Mouse (Mus musculus) MEL-GATA-1-ER (cell line): ENCODE data around the gene Fbxo34.
A peak's percentile ranks its signal among the peaks of the same experiment; 100 is the strongest.
"Not testable (repeated sequence)": the region's sequence is repeated elsewhere in the genome, so short reads cannot be mapped to it uniquely, and the experiment has no call there.

ENCODE experiments used
- DNase-seq: peaks from one replicate; pipeline ENCODE4 v3.0.0-alpha.2; 2012; ENCODE audit warnings: low read depth; ENCODE audit errors: extremely low read depth

Gene Fbxo34

DNA sequence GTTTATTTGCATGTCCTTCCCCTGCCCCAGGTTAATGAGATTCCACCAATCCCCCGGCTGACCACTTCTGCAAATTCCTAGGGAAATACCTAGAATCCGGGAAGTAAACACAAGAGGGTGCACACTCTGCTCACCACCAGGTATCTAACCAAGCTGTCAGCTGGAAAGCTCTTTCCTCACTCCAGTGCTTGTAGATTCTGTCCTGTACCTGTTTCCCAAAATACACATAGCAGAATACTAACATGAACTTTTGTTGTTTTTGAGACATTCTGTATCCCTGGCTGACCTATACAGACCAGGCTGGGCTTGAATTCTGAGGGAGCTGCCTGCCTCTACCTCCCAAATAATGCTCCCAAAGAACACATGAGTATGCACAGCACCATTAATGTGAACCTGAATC, 110.5 kb downstream of the Fbxo34 start:
- no peak for DNase-seq

- DNase-seq = no peak
Measured at GRCm38 (mm10) chr14:47562530-47562929, 112.3 kb downstream of the Fbxo34 start.

DNA sequence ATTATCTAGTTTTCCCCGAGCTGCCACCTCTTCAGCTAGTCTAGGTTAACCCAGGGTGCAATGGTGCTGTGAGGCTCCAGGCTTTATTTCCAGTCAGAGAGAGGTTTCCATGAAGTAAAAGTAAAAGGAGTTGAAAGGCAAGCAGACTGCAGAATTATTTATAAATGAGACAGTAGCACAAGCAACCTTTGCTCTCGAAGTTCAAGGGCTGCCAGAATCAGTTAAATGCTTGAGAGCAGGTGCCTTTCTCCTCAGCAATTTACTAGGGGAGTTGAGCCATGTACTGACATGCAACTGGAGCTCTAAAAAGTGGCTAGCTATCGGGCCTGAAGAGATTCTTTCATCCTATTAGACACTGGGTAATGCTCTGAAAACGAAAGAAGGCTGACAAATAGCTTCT, 112.9 kb downstream of the Fbxo34 start:
- DNase-seq = no peak

DNA sequence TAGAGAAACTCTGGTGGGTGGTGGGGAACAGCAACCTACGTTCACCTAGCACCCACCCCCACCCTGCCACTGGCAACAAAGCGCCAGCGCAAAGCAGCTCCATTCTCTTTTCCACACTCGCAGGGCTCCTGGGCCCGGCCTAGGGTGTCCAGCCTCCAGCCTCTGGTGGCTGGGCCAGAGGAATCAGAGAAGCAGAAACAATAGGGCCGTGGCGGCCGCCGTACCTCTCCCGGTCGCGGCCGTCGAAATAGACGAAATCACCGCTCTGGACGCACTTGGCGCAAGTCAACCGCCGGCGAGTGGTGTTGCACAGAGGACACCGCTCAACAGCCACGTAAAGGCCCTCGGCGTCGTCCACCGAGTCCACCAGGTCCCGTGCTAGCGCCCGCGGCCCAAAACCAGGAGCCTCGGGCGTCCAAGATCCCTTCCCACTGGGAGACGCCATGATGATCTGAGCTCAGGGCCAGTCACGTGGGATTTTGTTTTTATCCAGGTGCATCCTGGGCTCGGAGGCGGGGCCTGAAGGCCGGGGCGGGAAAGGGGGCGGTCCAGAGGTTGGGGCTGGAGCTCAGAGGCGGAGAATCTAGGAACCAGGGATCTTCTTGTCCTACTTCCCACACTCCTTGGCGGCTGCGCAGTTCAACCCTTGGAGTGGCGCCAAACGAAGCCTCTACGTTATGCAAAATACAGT, 117.9 kb downstream of the Fbxo34 start:
- peak; percentile 92 for DNase-seq

DNA sequence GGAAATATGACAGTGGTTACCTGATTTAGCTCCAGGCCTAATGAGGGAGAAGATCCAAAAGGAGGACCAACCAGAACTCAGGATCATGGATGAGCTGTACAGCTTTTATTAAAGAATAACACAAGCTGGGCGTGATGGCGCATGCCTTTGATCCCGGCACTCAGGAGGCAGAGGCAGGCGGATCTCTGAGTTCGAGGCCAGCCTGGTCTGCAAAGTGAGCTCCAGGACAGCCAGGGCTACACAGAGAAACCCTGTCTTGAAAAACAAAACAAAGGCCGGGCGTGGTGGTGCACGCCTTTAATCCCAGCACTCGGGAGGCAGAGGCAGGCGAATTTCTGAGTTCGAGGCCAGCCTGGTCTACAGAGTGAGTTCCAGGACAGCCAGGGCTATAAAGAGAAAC, 120.3 kb downstream of the Fbxo34 start, which contains the start of gene Atg14:
TSS of gene Atg14 (minus strand) at position 101 of the 400 bp plus-strand sequence.
- DNase-seq = not testable (repeated sequence)

GRCm38 (mm10) chr14:47572707-47573106, 122.5 kb downstream of the Fbxo34 start:
- DNase-seq = no peak

DNA sequence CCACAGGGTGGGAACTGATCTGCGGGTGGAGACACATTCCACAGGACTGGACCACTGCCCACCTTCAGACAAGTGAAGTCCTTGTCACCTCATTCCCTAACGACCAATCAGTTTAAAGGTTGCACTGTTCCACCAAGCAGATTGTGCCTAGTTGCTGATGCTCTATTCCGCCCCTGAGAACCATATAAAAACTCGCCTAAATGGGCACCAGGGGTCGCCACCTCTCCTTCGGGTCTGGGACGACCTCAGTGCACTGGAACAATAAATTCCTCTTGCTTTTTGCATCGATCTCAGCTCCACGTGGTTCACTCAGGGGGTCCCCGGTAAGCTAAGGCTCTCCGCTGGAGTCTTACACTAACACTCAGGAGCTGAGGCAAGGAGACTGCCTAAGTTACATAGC, 124.5 kb downstream of the Fbxo34 start:
- DNase-seq = no peak

- DNase-seq = no peak
Measured at GRCm38 (mm10) chr14:47576687-47577086, 126.5 kb downstream of the Fbxo34 start.

DNA sequence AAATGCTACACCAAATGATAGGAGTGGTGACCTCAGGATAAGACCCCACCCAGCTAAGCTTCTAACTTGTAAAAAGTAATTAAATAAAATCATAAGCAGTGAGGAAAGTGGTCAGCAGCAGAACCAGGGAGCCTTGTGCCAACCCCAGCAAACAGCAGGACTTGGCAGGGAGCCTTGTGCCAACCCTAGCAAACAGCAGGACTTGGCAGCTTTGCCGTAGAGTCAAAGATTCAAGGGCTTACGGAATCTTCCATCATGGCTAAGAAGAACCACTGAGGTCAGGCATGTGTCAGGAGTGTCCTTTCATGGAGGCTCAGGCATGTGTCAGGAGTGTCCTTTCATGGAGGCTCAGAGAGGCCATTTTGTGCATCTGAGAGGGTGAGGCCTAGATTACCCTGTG, 127.9 kb downstream of the Fbxo34 start:
- no peak for DNase-seq

DNA sequence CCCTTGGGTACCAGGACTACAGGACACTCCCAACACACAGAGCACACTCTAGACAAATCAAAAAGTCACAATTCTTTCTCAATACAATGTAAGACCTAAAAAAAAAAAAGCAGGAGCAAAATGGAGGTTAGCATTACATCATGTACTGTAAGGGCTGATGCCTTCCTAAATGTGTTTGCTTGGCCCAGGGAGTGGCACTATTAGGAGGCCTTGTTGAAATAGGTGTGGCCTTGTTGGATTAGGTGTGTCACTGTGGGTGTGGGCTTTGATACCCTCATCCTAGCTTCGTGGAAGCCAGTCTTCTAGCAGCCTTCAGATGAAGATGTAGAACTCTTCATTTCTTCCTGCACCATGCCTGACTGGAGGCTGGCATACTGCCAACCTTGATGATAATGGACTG, 131.1 kb downstream of the Fbxo34 start:
- no peak for DNase-seq
